Mouse (Mus musculus) kidney, postnatal 0 days (tissue): Measurements from ENCODE around the gene Eif1ad. TPM values are rescaled to one million over a fixed set of nuclear protein-coding genes. Genes with fewer than 3 reads are reported as not detected.
"Not testable (repeated sequence)": the region's sequence is repeated elsewhere in the genome, so short reads cannot be mapped to it uniquely, and the experiment has no call there.

ENCODE experiments used
- ATAC-seq: fragments of 200-750 bp; cut with Nextera tagmentation; replicated peaks from 2 replicates; pipeline ENCODE4 v1.8.0; 2017; ENCODE audit warnings: low read depth, moderate number of reproducible peaks, moderate TSS enrichment, moderate library complexity; ENCODE audit not compliant: low FRiP score
- DNase-seq: peaks from one replicate; pipeline ENCODE4 v3.0.0-alpha.2; 2016; ENCODE audit warnings: low spot score
- H3K27ac ChIP-seq: fragments of 300-500 bp; sonication (generic); 2 replicates; pipeline ENCODE4 v1.5.1; 2014; ENCODE audit warnings: mild to moderate bottlenecking
- H3K27me3 ChIP-seq: fragments of 300-500 bp; sonication (generic); 2 replicates; pipeline ENCODE4 v1.6.1; 2014; ENCODE audit warnings: low read length, mixed read lengths; ENCODE audit not compliant: insufficient read depth
- H3K36me3 ChIP-seq: fragments of 300-500 bp; sonication (generic); 2 replicates; pipeline ENCODE4 v1.6.1; 2014; ENCODE audit warnings: low read length, mixed read lengths; ENCODE audit not compliant: insufficient read depth
- H3K4me1 ChIP-seq: fragments of 300-500 bp; sonication (generic); replicated peaks from 2 replicates; pipeline ENCODE4 v1.6.1; 2014; ENCODE audit warnings: antibody characterized with exemption, low read length, mixed read lengths; ENCODE audit not compliant: insufficient read depth
- H3K4me2 ChIP-seq: fragments of 300-500 bp; sonication (generic); 2 replicates; pipeline ENCODE4 v1.6.1; 2014; ENCODE audit warnings: mild to moderate bottlenecking, low read length, moderate library complexity, mixed read lengths
- H3K4me3 ChIP-seq: fragments of 300-500 bp; sonication (generic); replicated peaks from 2 replicates; pipeline ENCODE4 v1.5.1; 2014; ENCODE audit warnings: low read depth, low read length
- H3K9ac ChIP-seq: fragments of 300-500 bp; sonication (generic); 2 replicates; pipeline ENCODE4 v1.6.1; 2014; ENCODE audit warnings: low read depth, low read length
- H3K9me3 ChIP-seq: fragments of 300-500 bp; sonication (generic); replicated peaks from 2 replicates; pipeline ENCODE4 v1.6.1; 2016; ENCODE audit warnings: low read length, inconsistent platforms, mixed read lengths
- CTCF ChIP-seq: IDR thresholded peaks from 2 replicates; pipeline ENCODE4 v1.5.1; 2016; ENCODE audit warnings: antibody characterized with exemption, low read depth, mild to moderate bottlenecking, moderate library complexity
- WGBS: fragments of 180-500 bp; shearing (Covaris S2); extraction: QIAGEN DNeasy Blood & Tissue Kit; methylation state at CpG from one replicate; pipeline ENCODE4 v1.1.7; 2014; 5-methylcytosine and 5-hydroxymethylcytosine counted together
- polyA plus RNA-seq: library from polyadenylated mRNA; unstranded; fragments of >200 nt; fragmentation: Nextera tagmentation; extraction: Ambion mirVana; gene quantifications from 2 replicates; pipeline ENCODE4 v1.2.1, GENCODE M21; 2015

Gene Eif1ad
- polyA plus RNA-seq, 1 experiment from 2014 or later = 30.8 TPM

- DNase-seq = peak; percentile 99
- peak within 1 kb of the TSS; percentile 90 for H3K27ac ChIP-seq
Observed at GRCm38 (mm10) chr19:5388588-5389242, 22.2 kb downstream of the Eif1ad start, which contains the start of gene Sart1. Gene Sart1, minus strand, starts transcription at chr19:5388703.

GRCm38 (mm10) chr19:5389647-5390046 is 23.1 kb downstream of the Eif1ad start:
- DNase-seq = peak; percentile 69
- ATAC-seq = no peak
- Histone ChIP-seq H3K36me3 (peaks cover 10% of the 10 kb centered on the region; the same call in 1 of the 2 replicates), H3K4me1 (peaks cover 7% of the 10 kb centered on the region; the same call in 1 of the 2 replicates), H3K9me3 (no peaks in the 10 kb centered on the region), H3K27me3 (no peaks in the 10 kb centered on the region), H3K4me3 (peak overlapping the region; percentile 94), H3K4me2 (peak overlapping the region; percentile 62), H3K9ac (peak overlapping the region; percentile 98), H3K27ac (peak overlapping the region; percentile 90)
- WGBS = 9% methylated on average over 12 of the region's 12 CpGs
- TF ChIP-seq CTCF = no peak

More at GRCm38 (mm10) chr19:5388588-5389242, 22.2 kb downstream of the Eif1ad start, which contains the start of gene Sart1:
- Histone ChIP-seq H3K9me3 (no peaks in the 10 kb centered on the region), H3K36me3 (peaks cover 20% of the 10 kb centered on the region), H3K27me3 (no peaks in the 10 kb centered on the region), H3K4me2 (peak within 1 kb of the TSS; percentile 62), H3K4me3 (peak within 1 kb of the TSS; percentile 94), H3K4me1 (peaks cover 7% of the 10 kb centered on the region; the same call in 1 of the 2 replicates), H3K9ac (peak within 1 kb of the TSS; percentile 98)
- 2% methylated on average over 43 of the region's 43 CpGs for WGBS
- ATAC-seq = peak; percentile 94
- no peak for TF ChIP-seq CTCF

GRCm38 (mm10) chr19:5390416-5390815 is 23.9 kb downstream of the Eif1ad start:
- DNase-seq (no peak), ATAC-seq (no peak)
- WGBS = 55% methylated on average over 8 of the region's 8 CpGs

GRCm38 (mm10) chr19:5392892-5393291 is 26.4 kb downstream of the Eif1ad start:
- 61% methylated on average over 4 of the region's 4 CpGs for WGBS
- H3K4me2 ChIP-seq = no peak overlapping the region

More at GRCm38 (mm10) chr19:5390416-5390815, 23.9 kb downstream of the Eif1ad start:
- Histone ChIP-seq H3K4me2 (peak overlapping the region; percentile 62), H3K9ac (peak overlapping the region; percentile 98), H3K27ac (peak overlapping the region; percentile 90), H3K4me1 (peaks cover 7% of the 10 kb centered on the region; the same call in 1 of the 2 replicates), H3K9me3 (no peaks in the 10 kb centered on the region), H3K36me3 (0 out of 2 replicates have a peak, but pooled peaks cover 4% of the 10 kb centered on the region), H3K4me3 (peak overlapping the region; percentile 94; the same call in 1 of the 2 replicates), H3K27me3 (no peaks in the 10 kb centered on the region)
- no peak for TF ChIP-seq CTCF

GRCm38 (mm10) chr19:5394168-5394567 is 27.6 kb downstream of the Eif1ad start:
- no peak for TF ChIP-seq CTCF
- H3K9ac ChIP-seq = no peak overlapping the region
- no peak overlapping the region for H3K27ac ChIP-seq
- no peak overlapping the region for H3K4me3 ChIP-seq
- H3K4me2 ChIP-seq = no peak overlapping the region
- ATAC-seq (no peak), DNase-seq (no peak)
- H3K27me3 ChIP-seq = no peaks in the 10 kb centered on the region
- 48% methylated on average over 10 of the region's 10 CpGs for WGBS
- H3K4me1 ChIP-seq = peaks cover 3% of the 10 kb centered on the region; the same call in 1 of the 2 replicates
- no peaks in the 10 kb centered on the region for H3K9me3 ChIP-seq
- H3K36me3 ChIP-seq = no peaks in the 10 kb centered on the region

More at GRCm38 (mm10) chr19:5392892-5393291, 26.4 kb downstream of the Eif1ad start:
- TF ChIP-seq CTCF = no peak
- Histone ChIP-seq H3K4me1 (peaks cover 3% of the 10 kb centered on the region; the same call in 1 of the 2 replicates), H3K27me3 (no peaks in the 10 kb centered on the region), H3K9me3 (no peaks in the 10 kb centered on the region), H3K36me3 (no peaks in the 10 kb centered on the region), H3K4me3 (no peak overlapping the region), H3K27ac (no peak overlapping the region), H3K9ac (no peak overlapping the region)
- no peak for ATAC-seq
- DNase-seq = no peak

- no peak overlapping the region for H3K27ac ChIP-seq
- H3K9me3 ChIP-seq = no peaks in the 10 kb centered on the region
- no peaks in the 10 kb centered on the region for H3K36me3 ChIP-seq
- H3K4me3 ChIP-seq = no peak overlapping the region
- no peak overlapping the region for H3K9ac ChIP-seq
- DNase-seq = no peak
- TF ChIP-seq CTCF = no peak
- ATAC-seq = no peak
- no peak overlapping the region for H3K4me2 ChIP-seq
- H3K27me3 ChIP-seq = no peaks in the 10 kb centered on the region
- 0 out of 2 replicates have a peak, but pooled peaks cover 3% of the 10 kb centered on the region for H3K4me1 ChIP-seq
- WGBS = 74% methylated on average over 4 of the region's 4 CpGs
Observed at GRCm38 (mm10) chr19:5395371-5395770, 28.8 kb downstream of the Eif1ad start.

GRCm38 (mm10) chr19:5401073-5401472 is 34.5 kb downstream of the Eif1ad start:
- H3K27me3 ChIP-seq, H3K36me3 ChIP-seq, ATAC-seq, H3K4me3 ChIP-seq, H3K9ac ChIP-seq, H3K4me2 ChIP-seq, DNase-seq, H3K9me3 ChIP-seq, H3K4me1 ChIP-seq, H3K27ac ChIP-seq: not testable (repeated sequence)
- 70% methylated on average over 4 of the region's 4 CpGs for WGBS
